Mouse (Mus musculus) bone marrow, adult 2 months (tissue): ENCODE measurements around the gene Ugt1a6b.
"Not testable (repeated sequence)": the region's sequence is repeated elsewhere in the genome, so short reads cannot be mapped to it uniquely, and the experiment has no call there.

Experiments
- CTCF ChIP-seq: fragments of 200-500 bp; IDR thresholded peaks from 2 replicates; pipeline ENCODE4 v1.5.1; 2011; ENCODE audit warnings: low read length, control low read depth; ENCODE audit not compliant: control insufficient read depth, insufficient read depth
- POLR2A ChIP-seq: fragments of 200-500 bp; IDR thresholded peaks from 2 replicates; pipeline ENCODE4 v1.6.1; 2011; ENCODE audit warnings: low read depth, mild to moderate bottlenecking, control low read depth, low read length, borderline replicate concordance; ENCODE audit not compliant: control insufficient read depth

DNA sequence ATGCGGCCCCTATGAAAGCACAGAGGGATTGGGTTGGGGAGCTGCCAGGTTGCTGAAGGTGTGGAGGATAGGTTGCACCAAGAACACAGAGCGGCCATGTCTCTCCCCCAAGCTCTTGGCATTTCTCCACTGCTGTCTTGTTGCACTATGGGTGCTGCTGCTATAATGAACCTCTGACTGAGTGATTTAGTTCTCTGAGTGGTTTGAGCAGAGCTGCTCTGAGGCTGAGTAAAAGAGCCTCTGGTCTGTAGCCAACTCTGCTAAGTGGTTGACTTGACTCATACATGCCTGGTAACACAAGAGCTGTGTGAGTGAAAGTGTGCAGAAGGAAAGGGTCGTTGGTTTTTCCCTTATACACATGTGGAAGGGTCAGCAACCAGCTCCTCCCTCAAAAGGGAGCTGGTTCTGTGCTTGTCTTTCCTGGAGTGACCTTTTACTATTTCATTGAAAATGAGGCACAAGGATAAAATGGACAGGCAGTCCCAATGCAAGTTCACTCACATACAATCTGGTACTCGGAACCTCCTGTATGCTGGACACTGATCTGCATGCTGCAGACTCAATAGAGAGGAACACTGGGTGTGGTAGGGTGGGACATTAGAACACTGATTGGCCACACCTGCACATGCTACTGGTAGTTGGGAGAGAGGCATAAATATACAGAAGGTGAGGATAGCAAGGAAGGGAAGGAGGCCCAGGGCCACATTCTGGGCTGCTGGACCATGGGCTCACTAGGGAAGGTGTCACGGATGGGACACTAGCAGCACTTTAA, 831 bp downstream of the Ugt1a6b start:
- not testable (repeated sequence) for TF ChIP-seq CTCF, POLR2A
